Mouse (Mus musculus) liver, embryonic 11.5 days (tissue): Measurements from ENCODE around the gene Igf1. TPM values are rescaled to one million over a fixed set of nuclear protein-coding genes. Genes with fewer than 3 reads are reported as not detected.

Source experiments
- ATAC-seq: fragments of 200-750 bp; cut with Nextera tagmentation; replicated peaks from 2 replicates; pipeline ENCODE4 v1.8.0; 2017; ENCODE audit warnings: moderate number of reproducible peaks, mild to moderate bottlenecking, moderate TSS enrichment, moderate library complexity; ENCODE audit not compliant: low FRiP score
- DNase-seq: peaks from one replicate; pipeline ENCODE4 v3.0.0-alpha.2; 2017; ENCODE audit warnings: low spot score
- H3K27ac ChIP-seq: fragments of 300-500 bp; sonication (generic); 2 replicates; pipeline ENCODE4 v1.5.1; 2014; ENCODE audit warnings: mild to moderate bottlenecking, low read depth, low read length, control low read depth
- H3K27me3 ChIP-seq: fragments of 300-500 bp; sonication (generic); replicated peaks from 2 replicates; pipeline ENCODE4 v1.6.1; 2014; ENCODE audit warnings: low read length, mixed read lengths; ENCODE audit not compliant: control insufficient read depth, insufficient read depth
- H3K36me3 ChIP-seq: fragments of 300-500 bp; sonication (generic); 2 replicates; pipeline ENCODE4 v1.6.1; 2014; ENCODE audit warnings: mild to moderate bottlenecking, low read length, moderate library complexity, mixed read lengths; ENCODE audit not compliant: control insufficient read depth, insufficient read depth
- H3K4me1 ChIP-seq: fragments of 300-500 bp; sonication (generic); replicated peaks from 2 replicates; pipeline ENCODE4 v1.6.1; 2014; ENCODE audit warnings: low read length, mixed read lengths; ENCODE audit not compliant: control insufficient read depth, insufficient read depth
- H3K4me2 ChIP-seq: fragments of 300-500 bp; sonication (generic); 2 replicates; pipeline ENCODE4 v1.6.1; 2014; ENCODE audit warnings: mild to moderate bottlenecking, control low read depth, moderate library complexity
- H3K4me3 ChIP-seq: fragments of 300-500 bp; sonication (generic); 2 replicates; pipeline ENCODE4 v1.5.1; 2014; ENCODE audit warnings: low read depth, low read length, control low read depth
- H3K9ac ChIP-seq: fragments of 300-500 bp; sonication (generic); 2 replicates; pipeline ENCODE4 v1.6.1; 2014; ENCODE audit warnings: low read depth, low read length, control low read depth
- H3K9me3 ChIP-seq: fragments of 300-500 bp; sonication (generic); 2 replicates; pipeline ENCODE4 v1.6.1; 2016; ENCODE audit warnings: low read length, inconsistent platforms, mixed read lengths; ENCODE audit not compliant: control insufficient read depth
- WGBS: fragments of 180-500 bp; shearing (Covaris S2); extraction: QIAGEN DNeasy Blood & Tissue Kit; methylation state at CpG from one replicate; pipeline ENCODE4 v1.1.7; 2014; 5-methylcytosine and 5-hydroxymethylcytosine counted together
- polyA plus RNA-seq: library from polyadenylated mRNA; unstranded; fragments of >200 nt; fragmentation: Nextera tagmentation; extraction: Ambion mirVana; gene quantifications from 2 replicates; pipeline ENCODE4 v1.2.1, GENCODE M21; 2014

Gene Igf1
- polyA plus RNA-seq, 1 experiment from 2014 or later = 21.8 TPM

GRCm38 (mm10) chr10:87857215-87857955 lies 680 bp upstream of the Igf1 start:
- Histone ChIP-seq H3K36me3 (no peaks in the 10 kb centered on the region), H3K4me3 (no peak overlapping the region), H3K4me1 (peaks cover 9% of the 10 kb centered on the region), H3K9ac (no peak overlapping the region), H3K27me3 (peaks cover 14% of the 10 kb centered on the region), H3K27ac (no peak overlapping the region), H3K9me3 (no peaks in the 10 kb centered on the region), H3K4me2 (no peak overlapping the region)
- DNase-seq = no peak
- ATAC-seq = no peak
- WGBS = 38% methylated on average over 8 of the region's 8 CpGs

- Histone ChIP-seq H3K27ac (peak overlapping the region; percentile 50; the same call in 1 of the 2 replicates), H3K9me3 (no peaks in the 10 kb centered on the region), H3K4me2 (peak overlapping the region; percentile 66), H3K27me3 (peaks cover 14% of the 10 kb centered on the region), H3K4me1 (peaks cover 9% of the 10 kb centered on the region), H3K4me3 (peak overlapping the region; percentile 45; the same call in 1 of the 2 replicates), H3K36me3 (no peaks in the 10 kb centered on the region), H3K9ac (no peak overlapping the region)
- ATAC-seq (no peak; the same call in 1 of the 2 replicates), DNase-seq (no peak)
- WGBS = 8% methylated on average over 6 of the region's 6 CpGs
Measured at GRCm38 (mm10) chr10:87858939-87859338, 874 bp downstream of the Igf1 start.

GRCm38 (mm10) chr10:87859453-87859852 lies 1.4 kb downstream of the Igf1 start:
- ATAC-seq = no peak
- no peak overlapping the region for H3K9ac ChIP-seq

GRCm38 (mm10) chr10:87860181-87861103 lies 2.4 kb downstream of the Igf1 start:
- H3K27me3 ChIP-seq = peaks cover 14% of the 10 kb centered on the region

More at GRCm38 (mm10) chr10:87859453-87859852, 1.4 kb downstream of the Igf1 start:
- Histone ChIP-seq H3K4me1 (peaks cover 9% of the 10 kb centered on the region), H3K9me3 (no peaks in the 10 kb centered on the region), H3K4me3 (peak overlapping the region; percentile 45), H3K27me3 (peaks cover 14% of the 10 kb centered on the region), H3K36me3 (no peaks in the 10 kb centered on the region), H3K4me2 (peak overlapping the region; percentile 66), H3K27ac (peak overlapping the region; percentile 50; the same call in 1 of the 2 replicates)
- DNase-seq = no peak
- 9% methylated on average over 10 of the region's 10 CpGs for WGBS

GRCm38 (mm10) chr10:87861104-87861455 lies 3.0 kb downstream of the Igf1 start:
- peaks cover 9% of the 10 kb centered on the region for H3K4me1 ChIP-seq

More at GRCm38 (mm10) chr10:87860181-87861103, 2.4 kb downstream of the Igf1 start:
- H3K9ac ChIP-seq = peak overlapping the region; percentile 49
- H3K4me1 ChIP-seq = peaks cover 9% of the 10 kb centered on the region
- WGBS = 9% methylated on average over 30 of the region's 30 CpGs
- ATAC-seq = no peak
- H3K27ac ChIP-seq = peak overlapping the region; percentile 50; the same call in 1 of the 2 replicates
- no peak for DNase-seq
- H3K36me3 ChIP-seq = no peaks in the 10 kb centered on the region
- H3K9me3 ChIP-seq = no peaks in the 10 kb centered on the region
- peak overlapping the region; percentile 45 for H3K4me3 ChIP-seq
- H3K4me2 ChIP-seq = peak overlapping the region; percentile 66

GRCm38 (mm10) chr10:87862899-87863298 lies 4.8 kb downstream of the Igf1 start:
- no peak overlapping the region for H3K4me3 ChIP-seq
- no peak overlapping the region for H3K4me2 ChIP-seq
- no peaks in the 10 kb centered on the region for H3K9me3 ChIP-seq
- ATAC-seq (no peak), DNase-seq (no peak)
- H3K27ac ChIP-seq = no peak overlapping the region
- H3K4me1 ChIP-seq = 0 out of 2 replicates have a peak, but pooled peaks cover under 1% of the 10 kb centered on the region
- no peaks in the 10 kb centered on the region for H3K36me3 ChIP-seq
- no peak overlapping the region for H3K9ac ChIP-seq
- peaks cover 10% of the 10 kb centered on the region; the same call in 1 of the 2 replicates for H3K27me3 ChIP-seq
- WGBS = 58% methylated on average over 7 of the region's 7 CpGs

More at GRCm38 (mm10) chr10:87861104-87861455, 3.0 kb downstream of the Igf1 start:
- ATAC-seq = no peak
- no peak for DNase-seq
- H3K9me3 ChIP-seq = no peaks in the 10 kb centered on the region
- H3K36me3 ChIP-seq = no peaks in the 10 kb centered on the region
- H3K4me2 ChIP-seq = peak overlapping the region; percentile 66
- WGBS = 69% methylated on average over 6 of the region's 6 CpGs
- H3K4me3 ChIP-seq = peak overlapping the region; percentile 45; the same call in 1 of the 2 replicates
- H3K9ac ChIP-seq = no peak overlapping the region
- H3K27ac ChIP-seq = no peak overlapping the region
- H3K27me3 ChIP-seq = peaks cover 14% of the 10 kb centered on the region

GRCm38 (mm10) chr10:87863326-87863725 lies 5.3 kb downstream of the Igf1 start:
- 59% methylated on average over 4 of the region's 4 CpGs for WGBS
- no peaks in the 10 kb centered on the region for H3K9me3 ChIP-seq
- H3K27me3 ChIP-seq = peaks cover 10% of the 10 kb centered on the region; the same call in 1 of the 2 replicates
- DNase-seq = no peak
- no peaks in the 10 kb centered on the region for H3K36me3 ChIP-seq
- H3K4me1 ChIP-seq = no peaks in the 10 kb centered on the region
- H3K9ac ChIP-seq = no peak overlapping the region
- H3K4me2 ChIP-seq = no peak overlapping the region
- ATAC-seq = no peak
- H3K27ac ChIP-seq = no peak overlapping the region
- no peak overlapping the region for H3K4me3 ChIP-seq

GRCm38 (mm10) chr10:87865712-87866111 lies 7.6 kb downstream of the Igf1 start:
- DNase-seq (no peak), ATAC-seq (no peak)
- Histone ChIP-seq H3K36me3 (no peaks in the 10 kb centered on the region), H3K9me3 (no peaks in the 10 kb centered on the region), H3K27ac (no peak overlapping the region), H3K4me1 (no peaks in the 10 kb centered on the region), H3K4me3 (no peak overlapping the region), H3K4me2 (no peak overlapping the region), H3K9ac (no peak overlapping the region), H3K27me3 (peaks cover 7% of the 10 kb centered on the region; the same call in 1 of the 2 replicates)
- WGBS = 92% methylated on average over 9 of the region's 9 CpGs
